In the genomic region with DNA sequence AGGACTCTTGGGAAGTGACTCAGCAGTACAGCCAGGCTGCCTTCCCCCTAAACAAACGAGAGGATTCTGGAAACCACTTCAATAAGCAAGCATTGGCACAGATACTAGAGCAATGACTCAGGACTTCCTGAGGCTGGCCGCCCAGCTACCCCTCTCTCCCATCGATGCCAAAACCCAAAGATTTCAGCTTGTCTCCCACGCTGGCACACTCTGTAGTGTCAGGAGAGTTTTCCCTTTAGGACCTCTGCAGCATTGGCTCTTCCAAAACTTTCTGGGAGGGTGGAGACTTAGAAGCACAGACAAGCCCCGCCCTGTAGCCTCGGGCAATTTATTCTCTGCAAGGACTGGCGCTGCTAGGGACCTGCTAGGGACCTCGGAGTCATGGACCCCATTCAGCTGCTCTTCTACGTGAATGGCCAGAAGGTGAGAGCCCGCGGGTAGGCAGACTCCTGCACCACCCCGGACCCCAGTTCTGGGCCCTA, we compare ENCODE assay signal across 8 mouse cellular contexts. TPM values are rescaled to one million over a fixed set of nuclear protein-coding genes. Genes with fewer than 3 reads are reported as not detected.
A peak's percentile ranks its signal among the peaks of the same experiment; 100 is the strongest.
DNase-seq lines count a peak whose midpoint lies in the region; ATAC-seq and TF ChIP-seq lines count a peak whose summit lies in the region.

Aox1 (plus strand) TSS at position 296 of the 482 bp plus-strand sequence.

- H3K9ac ChIP-seq in forebrain, embryonic 11.5 days (ENCODE audit: low read length), result no peak within 1 kb of the TSS
- peak within 1 kb of the TSS; percentile 45; the same call in 1 of the 2 replicates for H3K9ac ChIP-seq in heart, postnatal 0 days (replicated peaks; ENCODE audit: low read depth, low read length)
- peak within 1 kb of the TSS; percentile 49; the same call in 1 of the 2 replicates for H3K9ac ChIP-seq in liver, postnatal 0 days (replicated peaks)
- H3K9ac ChIP-seq in neural tube, embryonic 15.5 days (replicated peaks), result no peak within 1 kb of the TSS

- peak; percentile 81 for DNase-seq in Patski (ENCODE audit: low read depth, low spot score)
- DNase-seq in c-Kit-positive CD71-positive TER-119-positive erythroid progenitor cells, embryonic 14.5 days (ENCODE audit: low spot score), result peak; percentile 32
- peak; percentile 68 for DNase-seq in forebrain, embryonic 11.5 days (ENCODE audit: low spot score)
- peak; percentile 74 for DNase-seq in heart, postnatal 0 days (ENCODE audit: low spot score)
- peak; percentile 43 to 62 for DNase-seq in kidney, postnatal 36 days
- peak; percentile 35 for DNase-seq in liver, postnatal 0 days
- DNase-seq in T-cell, adult 2 months (ENCODE audit: low spot score), result no peak

- H3K4me1 ChIP-seq in forebrain, embryonic 11.5 days (replicated peaks; ENCODE audit: control insufficient read depth, insufficient read depth, low read length), result no peaks in the 10 kb centered on the region
- H3K4me1 ChIP-seq in heart, postnatal 0 days (ENCODE audit: control insufficient read depth, insufficient read depth), result peaks cover 30% of the 10 kb centered on the region
- peaks cover 11% of the 10 kb centered on the region for H3K4me1 ChIP-seq in liver, postnatal 0 days (ENCODE audit: insufficient read depth)
- H3K4me1 ChIP-seq in neural tube, embryonic 15.5 days, result peaks cover 12% of the 10 kb centered on the region

- in situ Hi-C loops in Patski (cut with MboI; ENCODE audit: low pct_unique_long_range_greater_than_20kb), result loop anchor here (5.0 kb wide), 1 partner anchor 602 kb away; no protein-coding TSS in a partner anchor

- H3K27ac ChIP-seq in forebrain, embryonic 11.5 days (ENCODE audit: low read depth, low read length), result no peak within 1 kb of the TSS
- H3K27ac ChIP-seq in heart, postnatal 0 days (ENCODE audit: low read depth), result peak within 1 kb of the TSS; percentile 83
- H3K27ac ChIP-seq in liver, postnatal 0 days (ENCODE audit: low read depth), result peak within 1 kb of the TSS; percentile 57
- peak within 1 kb of the TSS; percentile 63 for H3K27ac ChIP-seq in neural tube, embryonic 15.5 days (replicated peaks)

- H3K27me3 ChIP-seq in Patski, result no peaks in the 10 kb centered on the region
- H3K27me3 ChIP-seq in forebrain, embryonic 11.5 days (ENCODE audit: control insufficient read depth, insufficient read depth, low read length), result no peaks in the 10 kb centered on the region
- 0 out of 2 replicates have a peak, but pooled peaks cover 3% of the 10 kb centered on the region for H3K27me3 ChIP-seq in heart, postnatal 0 days (ENCODE audit: control insufficient read depth, insufficient read depth, low read length)
- H3K27me3 ChIP-seq in liver, postnatal 0 days (ENCODE audit: insufficient read depth, low read length), result no peaks in the 10 kb centered on the region
- no peaks in the 10 kb centered on the region for H3K27me3 ChIP-seq in neural tube, embryonic 15.5 days (replicated peaks)

- no peaks in the 10 kb centered on the region for H3K9me3 ChIP-seq in forebrain, embryonic 11.5 days (ENCODE audit: control insufficient read depth, low read length)
- H3K9me3 ChIP-seq in heart, postnatal 0 days (replicated peaks; ENCODE audit: control insufficient read depth, low read length), result no peaks in the 10 kb centered on the region
- H3K9me3 ChIP-seq in liver, postnatal 0 days (ENCODE audit: low read length), result no peaks in the 10 kb centered on the region
- H3K9me3 ChIP-seq in neural tube, embryonic 15.5 days (replicated peaks), result no peaks in the 10 kb centered on the region

- CTCF ChIA-PET in Patski (lab: Charles Lee), result interaction anchor here (0.8 to 2.3 kb wide), 4 partner anchors 35 to 114 kb away, joined by 3 to 5 read pairs (median 4); no protein-coding TSS in a partner anchor

- TF ChIP-seq CTCF in Patski (IDR thresholded peaks at IDR 0.05), result no peak
- TF ChIP-seq CTCF in heart, postnatal 0 days (IDR thresholded peaks at IDR 0.05; ENCODE audit: low read depth), result no peak
- no peak for TF ChIP-seq CTCF in liver, postnatal 0 days (IDR thresholded peaks at IDR 0.05; ENCODE audit: low read depth)

- TF ChIP-seq EP300 in heart, postnatal 0 days (IDR thresholded peaks at IDR 0.05; ENCODE audit: low read depth), result no peak
- TF ChIP-seq EP300 in liver, postnatal 0 days (IDR thresholded peaks at IDR 0.05; ENCODE audit: low read depth), result peak; percentile 17; the same call in 1 of the 2 replicates

- H3K4me3 ChIP-seq in forebrain, embryonic 11.5 days (ENCODE audit: low read depth, low read length), result no peak within 1 kb of the TSS
- H3K4me3 ChIP-seq in heart, postnatal 0 days (ENCODE audit: low read depth, low read length), result peak within 1 kb of the TSS; percentile 48
- peak within 1 kb of the TSS; percentile 39 for H3K4me3 ChIP-seq in liver, postnatal 0 days (ENCODE audit: low read depth, low read length)
- H3K4me3 ChIP-seq in neural tube, embryonic 15.5 days (replicated peaks), result peak within 1 kb of the TSS; percentile 23

- ATAC-seq in Patski, result peak; percentile 83
- no peak for ATAC-seq in forebrain, embryonic 11.5 days (replicated peaks; ENCODE audit: low FRiP score)
- ATAC-seq in heart, postnatal 0 days (ENCODE audit: insufficient read depth, low read depth), result peak; percentile 57
- peak; percentile 74 for ATAC-seq in liver, postnatal 0 days
- ATAC-seq in neural tube, embryonic 15.5 days (ENCODE audit: low FRiP score), result peak; percentile 76

- 0 out of 2 replicates have a peak, but pooled peaks cover under 1% of the 10 kb centered on the region for H3K36me3 ChIP-seq in forebrain, embryonic 11.5 days (ENCODE audit: control insufficient read depth, insufficient read depth, low read length)
- peaks cover 4% of the 10 kb centered on the region; the same call in 1 of the 2 replicates for H3K36me3 ChIP-seq in heart, postnatal 0 days (replicated peaks; ENCODE audit: control insufficient read depth, insufficient read depth, low read length)
- H3K36me3 ChIP-seq in liver, postnatal 0 days (replicated peaks; ENCODE audit: insufficient read depth, low read length), result 0 out of 2 replicates have a peak, but pooled peaks cover 2% of the 10 kb centered on the region
- no peaks in the 10 kb centered on the region for H3K36me3 ChIP-seq in neural tube, embryonic 15.5 days

- H3K4me2 ChIP-seq in forebrain, embryonic 11.5 days (ENCODE audit: low read depth, low read length, severe bottlenecking), result no peak within 1 kb of the TSS; the same call in 1 of the 2 replicates
- peak within 1 kb of the TSS; percentile 78 for H3K4me2 ChIP-seq in heart, postnatal 0 days (ENCODE audit: low read depth, low read length)
- H3K4me2 ChIP-seq in liver, postnatal 0 days (ENCODE audit: low read depth, low read length), result peak within 1 kb of the TSS; percentile 73
- peak within 1 kb of the TSS; percentile 50 for H3K4me2 ChIP-seq in neural tube, embryonic 15.5 days

- 18% methylated on average over 12 of the region's 12 CpGs for WGBS in forebrain, embryonic 11.5 days
- 6% methylated on average over 12 of the region's 12 CpGs for WGBS in heart, postnatal 0 days
- WGBS in liver, postnatal 0 days (ENCODE audit: insufficient replicate concordance), result 9% methylated on average over 12 of the region's 12 CpGs
- WGBS in neural tube, embryonic 15.5 days, result 13% methylated on average over 12 of the region's 12 CpGs

- POLR2A ChIA-PET in Patski (lab: Charles Lee), result interaction anchor here (0.6 kb wide), 1 partner anchor 867 kb away, joined by 6 read pairs; no protein-coding TSS in a partner anchor

RNA-seq across cellular contexts. Expression of gene Aox1, which starts in this region (rescaled TPM):
- polyA plus RNA-seq in Patski (2021), result 12.8 TPM
- 0.12 and 0.16 TPM in 2 replicates for polyA plus RNA-seq in forebrain, embryonic 11.5 days (2014; fragmentation: Nextera tagmentation; extraction: Ambion mirVana)
- 1.6 and 2.4 TPM in 2 replicates for total RNA-seq in heart, postnatal 0 days (2014; rRNA removed; ENCODE audit: low replicate concordance)
- 1.1 and 1.2 TPM in 2 replicates for polyA plus RNA-seq in heart, postnatal 0 days (2015; fragmentation: Nextera tagmentation; extraction: Ambion mirVana)
- polyA plus RNA-seq in liver, postnatal 0 days (2015; fragmentation: Nextera tagmentation; extraction: Ambion mirVana), result 0.33 and 0.42 TPM in 2 replicates
- polyA plus RNA-seq in neural tube, embryonic 15.5 days (2015; fragmentation: Nextera tagmentation; extraction: Ambion mirVana), result 0.22 TPM in 2 replicates

Comparison
In these comparisons a context has a peak if more than half of its experiments do, and no peak if none do; other contexts are left out.
1. Peak in DNase-seq in forebrain, embryonic 11.5 days; RNA of the gene not detected or under 1 TPM.
2. Peak in DNase-seq, ATAC-seq, H3K4me3 ChIP-seq, H3K27ac ChIP-seq, H3K9ac ChIP-seq and H3K4me2 ChIP-seq in liver, postnatal 0 days; RNA of the gene not detected or under 1 TPM.
3. Peak in ATAC-seq, H3K4me3 ChIP-seq, H3K27ac ChIP-seq and H3K4me2 ChIP-seq in neural tube, embryonic 15.5 days; RNA of the gene not detected or under 1 TPM.